Mouse (Mus musculus) 3134 (cell line): ENCODE measurements around the gene Smim5.

ENCODE experiments used
- DNase-seq: peaks from one replicate; pipeline ENCODE4 v3.0.0-alpha.2; 2011; ENCODE audit warnings: low spot score; ENCODE audit not compliant: insufficient read length; ENCODE audit errors: extremely low read depth

Gene Smim5

DNA sequence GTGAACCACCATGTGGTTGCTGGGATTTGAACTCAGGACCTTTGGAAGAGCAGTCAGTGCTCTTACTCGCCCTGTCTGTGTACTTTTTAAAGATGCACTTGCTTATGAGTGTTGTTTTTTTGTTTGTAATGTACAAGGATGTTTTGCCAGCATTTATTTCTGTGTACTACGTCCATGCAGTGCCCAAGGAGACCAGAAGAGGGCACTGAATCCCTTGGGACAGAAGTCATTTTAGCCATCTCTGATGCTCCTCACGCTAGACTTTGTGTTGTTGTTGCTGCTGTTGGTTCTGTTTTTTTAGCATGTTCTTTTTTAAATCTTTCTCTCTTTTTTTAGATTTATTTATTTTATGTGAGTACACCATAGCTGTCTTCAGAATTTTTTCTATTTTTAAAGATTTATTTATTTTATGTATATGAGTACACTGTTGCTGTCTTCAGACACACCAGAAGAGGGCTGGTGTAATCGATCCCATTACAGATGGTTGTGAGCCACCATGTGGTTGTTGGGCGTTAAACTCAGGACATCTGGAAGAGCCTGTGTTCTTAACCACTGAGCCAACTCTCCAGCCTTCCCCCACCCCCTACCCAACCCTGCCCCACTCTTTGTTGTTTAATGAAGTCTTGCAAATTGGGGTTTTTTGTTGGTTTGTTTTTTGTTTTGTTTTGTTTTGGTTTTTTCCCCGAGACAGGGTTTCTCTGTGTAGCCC lies 20.5 kb downstream of the Smim5 start:
- peak; percentile 35 for DNase-seq

DNA sequence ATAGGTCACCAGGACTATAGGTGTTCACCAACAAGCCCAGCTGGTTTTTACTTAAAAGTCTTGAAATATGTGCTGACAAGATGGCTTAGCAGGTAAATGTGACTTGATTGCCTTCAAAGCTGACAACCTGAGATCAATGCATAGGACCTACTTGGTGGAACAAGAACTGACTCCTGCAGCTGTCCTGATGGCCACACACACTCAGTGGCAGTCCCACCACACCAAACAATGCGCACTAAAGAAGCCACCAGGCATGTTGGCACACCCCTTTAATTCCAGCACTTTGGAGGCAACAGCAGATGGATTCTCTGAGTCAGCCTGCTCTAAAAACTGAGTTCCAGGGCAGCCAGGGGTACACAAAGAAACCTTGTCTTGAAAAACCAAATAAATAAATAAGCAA lies 22.2 kb downstream of the Smim5 start:
- DNase-seq = no peak

DNA sequence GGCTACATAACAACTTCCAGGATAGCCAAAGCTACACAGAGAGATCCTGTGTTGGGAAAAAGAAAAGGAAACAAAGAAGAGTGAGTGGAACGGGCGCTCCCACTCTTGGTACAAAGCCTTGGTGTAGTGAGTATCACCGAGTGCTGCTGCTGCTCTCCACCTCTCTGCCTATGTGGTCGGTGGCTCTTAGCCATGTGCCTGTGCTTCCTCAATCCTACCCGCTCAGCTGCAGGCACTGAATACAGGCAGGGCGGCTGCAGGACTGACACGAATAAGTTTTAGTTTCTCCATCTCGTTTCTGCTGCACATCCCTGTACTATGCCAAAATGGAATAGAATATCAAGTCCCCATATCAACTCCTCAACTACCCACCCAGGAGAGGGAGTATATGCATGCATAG lies 29.3 kb downstream of the Smim5 start:
- no peak for DNase-seq

DNA sequence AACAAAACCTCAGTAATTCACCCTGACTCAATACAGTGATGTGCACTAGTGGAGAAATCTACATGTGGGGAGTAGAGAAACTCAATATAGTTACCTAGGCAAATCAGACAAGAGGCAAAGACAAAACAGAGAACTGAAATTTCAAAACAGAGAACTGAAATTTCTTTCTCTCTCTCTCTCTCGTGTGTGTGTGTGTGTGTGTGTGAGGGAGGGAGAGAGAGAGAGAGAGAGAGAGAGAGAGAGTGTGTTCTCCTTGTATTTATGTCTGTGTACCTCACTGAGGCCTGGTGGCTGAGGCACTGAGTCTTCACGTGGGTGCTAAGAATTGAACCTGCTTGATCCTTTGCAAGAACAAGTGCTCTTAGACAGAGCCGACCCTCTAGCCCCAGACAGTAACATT lies 30.1 kb downstream of the Smim5 start:
- no peak for DNase-seq

GRCm38 (mm10) chr11:115931235-115931634 lies 31.5 kb downstream of the Smim5 start:
- DNase-seq = no peak

GRCm38 (mm10) chr11:115933108-115933746 lies 33.5 kb downstream of the Smim5 start, which contains the start of the genes Sap30bp and Recql5:
Gene Sap30bp (plus strand): TSS chr11:115933282.
Gene Recql5 (minus strand): TSS chr11:115933477.
- DNase-seq = peak; percentile 92

GRCm38 (mm10) chr11:115933747-115934110 lies 34.0 kb downstream of the Smim5 start:
- DNase-seq = no peak

DNA sequence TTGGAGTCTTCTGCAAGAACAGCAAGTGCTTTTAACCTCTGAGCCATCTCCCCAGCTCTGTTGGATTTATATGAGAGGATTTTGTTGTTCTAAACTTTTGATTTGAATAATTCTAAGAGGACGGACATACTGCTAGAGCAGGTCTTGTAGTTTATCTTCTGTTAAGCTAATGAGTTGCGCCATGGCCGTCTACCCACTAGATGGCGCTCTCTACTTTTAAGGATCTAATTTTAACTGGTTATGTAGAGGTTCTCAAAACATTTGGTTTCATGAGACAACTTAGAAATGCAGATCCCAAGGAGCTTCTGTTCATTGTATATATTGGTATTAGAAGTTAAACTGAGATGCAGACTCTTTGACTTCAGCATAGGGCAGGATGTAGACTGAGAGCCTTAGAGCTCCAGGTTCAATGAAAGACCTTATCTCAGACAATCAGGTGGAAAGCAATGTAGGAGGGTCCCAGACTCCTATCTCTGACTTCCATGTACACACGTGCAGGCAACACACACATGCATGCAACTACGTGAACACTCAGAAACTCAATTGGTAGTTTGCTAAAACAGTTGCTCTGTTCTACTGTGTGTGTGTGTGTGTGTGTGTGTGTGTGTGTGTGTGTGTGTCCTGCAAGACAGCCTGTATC lies 40.0 kb downstream of the Smim5 start:
- no peak for DNase-seq

GRCm38 (mm10) chr11:115941980-115942379 lies 42.2 kb downstream of the Smim5 start:
- no peak for DNase-seq

GRCm38 (mm10) chr11:115945247-115945646 lies 45.5 kb downstream of the Smim5 start:
- no peak for DNase-seq

- DNase-seq = no peak
These were observed 46.6 kb downstream of the Smim5 start for GRCm38 (mm10) chr11:115946221-115946828.

DNA sequence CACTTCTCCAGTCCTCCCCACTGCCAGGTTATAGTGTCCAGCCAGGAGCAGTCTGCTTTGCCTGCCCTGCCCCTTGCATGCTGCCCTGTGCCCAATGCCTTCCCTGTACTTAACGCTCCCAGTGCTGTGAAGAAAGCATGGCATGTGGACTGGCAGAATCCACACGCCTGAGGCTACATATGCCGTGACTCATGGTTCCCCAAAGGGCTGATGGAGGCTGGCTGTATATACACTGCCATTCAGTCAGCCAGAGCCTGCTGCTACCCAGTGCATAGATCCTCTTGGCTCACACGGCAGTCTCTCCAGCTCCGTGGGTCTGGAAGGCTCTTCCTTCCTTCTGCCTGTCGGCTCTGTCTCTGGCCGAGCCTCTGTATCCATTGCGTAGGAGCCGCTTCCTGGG lies 48.5 kb downstream of the Smim5 start:
- DNase-seq = peak; percentile 80

DNA sequence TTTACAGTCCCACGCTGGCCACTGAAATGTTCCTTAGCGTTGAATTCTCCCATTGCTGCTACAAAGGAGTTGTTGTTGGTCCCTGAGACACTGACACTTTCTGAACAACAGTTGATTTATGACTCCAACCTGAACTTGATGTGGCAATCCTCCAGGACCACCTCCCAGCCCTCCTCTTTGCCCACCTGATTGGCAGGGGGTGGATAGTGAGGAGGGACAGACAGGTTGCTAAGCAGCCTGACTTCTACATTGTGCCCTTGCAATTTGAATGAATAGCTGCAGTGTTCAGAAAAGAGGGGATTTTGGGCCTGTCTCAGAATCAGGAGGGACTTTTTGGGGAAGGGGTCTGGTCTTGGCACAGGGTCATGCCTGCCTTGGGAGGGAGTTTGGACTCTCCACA lies 51.0 kb downstream of the Smim5 start:
- DNase-seq = no peak

GRCm38 (mm10) chr11:115954712-115955111 lies 54.9 kb downstream of the Smim5 start:
- peak; percentile 76 for DNase-seq

DNA sequence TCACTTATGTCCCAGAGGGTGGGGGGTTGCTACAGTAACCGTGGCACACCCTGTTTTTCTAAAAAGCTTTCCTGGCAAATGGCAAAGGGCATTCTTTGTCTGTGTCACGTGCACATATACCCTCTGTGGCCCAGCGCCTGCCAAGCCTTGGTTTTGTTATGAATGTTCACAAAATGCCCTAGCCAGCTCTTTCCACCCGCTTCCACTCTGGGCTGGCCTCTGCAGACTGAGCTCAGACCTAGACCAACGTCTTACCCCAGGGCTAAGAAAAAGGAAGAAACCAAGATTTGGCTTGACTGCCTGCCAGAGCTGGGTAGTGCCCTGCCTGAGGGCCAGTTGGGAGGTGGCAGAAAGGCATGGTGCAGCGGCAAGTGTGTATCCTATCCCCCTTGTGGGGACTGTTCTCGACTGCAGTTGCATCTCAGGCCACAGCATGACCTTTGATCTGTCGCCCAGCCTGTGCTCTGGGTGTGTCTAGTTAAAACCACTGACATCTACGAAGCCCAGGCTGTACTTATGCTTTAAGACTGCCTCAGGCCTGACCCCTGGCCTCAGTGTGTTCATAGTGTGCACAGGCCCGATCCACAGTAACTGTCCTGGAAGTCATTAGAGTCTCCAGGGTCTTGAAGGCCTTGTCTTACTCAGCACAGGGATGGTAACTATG lies 55.6 kb downstream of the Smim5 start:
- DNase-seq = peak; percentile 87
